Mouse (Mus musculus): Measurements from ENCODE around the gene Dapk1. TPM values are rescaled to one million over a fixed set of nuclear protein-coding genes. Genes with fewer than 3 reads are reported as not detected.

Dapk1 gene
- total RNA-seq, 2 experiments from 2014 or later = 105 to 110 TPM

- intact Hi-C loops (cut with DNase I) = no loop called here
- DNase-seq = no peak
Measured at GRCm38 (mm10) chr13:60730587-60730986, 128.8 kb downstream of the Dapk1 start.

GRCm38 (mm10) chr13:60731001-60731400 lies 129.3 kb downstream of the Dapk1 start:
- intact Hi-C loops (cut with DNase I) = no loop called here
- no peak for DNase-seq

GRCm38 (mm10) chr13:60735306-60735705 lies 133.6 kb downstream of the Dapk1 start:
- DNase-seq = peak; percentile 57
- intact Hi-C loops (cut with DNase I) = no loop called here

- intact Hi-C loops (cut with DNase I) = no loop called here
- no peak for DNase-seq
Measured at GRCm38 (mm10) chr13:60736421-60737105, 134.8 kb downstream of the Dapk1 start.

- intact Hi-C loops (cut with DNase I) = no loop called here
- DNase-seq = peak; percentile 51
Measured at GRCm38 (mm10) chr13:60737632-60738324, 136.0 kb downstream of the Dapk1 start.

GRCm38 (mm10) chr13:60738429-60738828 lies 136.7 kb downstream of the Dapk1 start:
- DNase-seq = peak; percentile 76
- intact Hi-C loops (cut with DNase I) = no loop called here

- intact Hi-C loops (cut with DNase I) = loop anchor here (5.0 to 10.0 kb wide), 3 partner anchors 138 to 875 kb away; partner anchors contain the start of gene Dapk1
- no peak for DNase-seq
Measured at GRCm38 (mm10) chr13:60740248-60740647, 138.5 kb downstream of the Dapk1 start.

GRCm38 (mm10) chr13:60742611-60743010 lies 140.9 kb downstream of the Dapk1 start:
- DNase-seq = no peak
- intact Hi-C loops (cut with DNase I) = loop anchor here (5.0 to 10.0 kb wide), 3 partner anchors 140 to 878 kb away; partner anchors contain the start of gene Dapk1

GRCm38 (mm10) chr13:60743381-60744077 lies 141.8 kb downstream of the Dapk1 start:
- intact Hi-C loops (cut with DNase I) = loop anchor here (2.0 to 10.0 kb wide), 4 partner anchors 141 to 879 kb away; partner anchors contain the start of gene Dapk1
- no peak for DNase-seq

- peak; percentile 89 for DNase-seq
- intact Hi-C loops (cut with DNase I) = loop anchor here (2.0 to 10.0 kb wide), 4 partner anchors 142 to 879 kb away; partner anchors contain the start of gene Dapk1
Measured at GRCm38 (mm10) chr13:60744078-60744460, 142.3 kb downstream of the Dapk1 start.

- DNase-seq = no peak
- intact Hi-C loops (cut with DNase I) = loop anchor here (2.0 to 10.0 kb wide), 4 partner anchors 142 to 880 kb away; partner anchors contain the start of gene Dapk1
Measured at GRCm38 (mm10) chr13:60744736-60745135, 143.0 kb downstream of the Dapk1 start.

GRCm38 (mm10) chr13:60745358-60745757 lies 143.6 kb downstream of the Dapk1 start:
- DNase-seq = no peak
- intact Hi-C loops (cut with DNase I) = loop anchor here (2.0 to 10.0 kb wide), 3 partner anchors 265 to 881 kb away; no protein-coding TSS in a partner anchor

- intact Hi-C loops (cut with DNase I) = loop anchor here (10.0 kb wide), 2 partner anchors 411 to 881 kb away; no protein-coding TSS in a partner anchor
- no peak for DNase-seq
Measured at GRCm38 (mm10) chr13:60746271-60746670, 144.5 kb downstream of the Dapk1 start.

GRCm38 (mm10) chr13:60747201-60747600 lies 145.5 kb downstream of the Dapk1 start:
- intact Hi-C loops (cut with DNase I) = loop anchor here (10.0 kb wide), 2 partner anchors 412 to 882 kb away; no protein-coding TSS in a partner anchor
- no peak for DNase-seq

- no peak for DNase-seq
- intact Hi-C loops (cut with DNase I) = loop anchor here (10.0 kb wide), 2 partner anchors 414 to 884 kb away; no protein-coding TSS in a partner anchor
Measured at GRCm38 (mm10) chr13:60748556-60748955, 146.8 kb downstream of the Dapk1 start.

- intact Hi-C loops (cut with DNase I) = no loop called here
- no peak for DNase-seq
Measured at GRCm38 (mm10) chr13:60750930-60751329, 149.2 kb downstream of the Dapk1 start.

GRCm38 (mm10) chr13:60753216-60753615 lies 151.5 kb downstream of the Dapk1 start:
- intact Hi-C loops (cut with DNase I) = no loop called here
- no peak for DNase-seq

- intact Hi-C loops (cut with DNase I) = no loop called here
- DNase-seq = no peak
Measured at GRCm38 (mm10) chr13:60755251-60755650, 153.5 kb downstream of the Dapk1 start.

GRCm38 (mm10) chr13:60757292-60757691 lies 155.5 kb downstream of the Dapk1 start:
- intact Hi-C loops (cut with DNase I) = no loop called here
- DNase-seq = no peak

GRCm38 (mm10) chr13:60759136-60759535 lies 157.4 kb downstream of the Dapk1 start:
- intact Hi-C loops (cut with DNase I) = no loop called here
- DNase-seq = peak; percentile 46

GRCm38 (mm10) chr13:60760392-60760791 lies 158.6 kb downstream of the Dapk1 start:
- intact Hi-C loops (cut with DNase I) = no loop called here

More at GRCm38 (mm10) chr13:60760392-60760791, 158.6 kb downstream of the Dapk1 start:
- no peak for DNase-seq

Measured in left cerebral cortex, postnatal 4 days (tissue).